Mouse (Mus musculus) kidney, postnatal 14 days (tissue): ENCODE measurements around the gene Syt14.
A peak's percentile ranks its signal among the peaks of the same experiment; 100 is the strongest.

Source experiments
- DNase-seq: peaks from one replicate; pipeline ENCODE4 v3.0.0; 2022; ENCODE audit warnings: mixed read lengths

The Syt14 gene

DNA sequence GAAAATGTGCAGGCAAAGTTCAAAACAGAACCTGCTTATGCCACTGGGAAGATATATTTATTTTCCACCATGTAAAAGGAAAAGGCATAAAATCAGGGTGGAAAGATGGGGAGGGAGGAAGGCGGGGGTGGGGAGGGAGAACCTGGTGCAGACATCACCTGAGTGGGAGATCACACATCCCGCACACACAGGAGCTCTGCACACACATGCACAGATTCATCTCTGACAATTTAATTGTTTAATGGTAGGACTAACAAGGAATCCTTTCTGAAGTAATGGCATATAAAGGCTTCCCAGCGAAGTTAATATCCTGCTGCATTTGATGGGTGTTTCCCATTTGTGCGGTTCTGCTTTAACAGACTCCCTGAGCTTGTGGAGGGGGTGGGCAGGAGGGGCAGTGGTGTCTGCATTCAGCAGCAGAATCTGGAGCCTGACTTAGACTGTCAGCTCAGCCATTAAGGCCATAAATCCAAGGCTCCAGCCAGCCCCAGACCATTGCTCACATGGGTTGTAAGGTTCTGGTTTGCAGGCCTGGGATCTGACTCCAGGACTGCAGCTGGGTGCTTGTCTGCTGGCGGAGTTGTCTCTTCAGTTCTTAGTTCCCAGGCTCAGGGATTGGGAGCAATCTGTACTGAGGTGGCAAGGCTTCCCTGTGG is 174.1 kb downstream of the Syt14 start:
- DNase-seq = no peak

DNA sequence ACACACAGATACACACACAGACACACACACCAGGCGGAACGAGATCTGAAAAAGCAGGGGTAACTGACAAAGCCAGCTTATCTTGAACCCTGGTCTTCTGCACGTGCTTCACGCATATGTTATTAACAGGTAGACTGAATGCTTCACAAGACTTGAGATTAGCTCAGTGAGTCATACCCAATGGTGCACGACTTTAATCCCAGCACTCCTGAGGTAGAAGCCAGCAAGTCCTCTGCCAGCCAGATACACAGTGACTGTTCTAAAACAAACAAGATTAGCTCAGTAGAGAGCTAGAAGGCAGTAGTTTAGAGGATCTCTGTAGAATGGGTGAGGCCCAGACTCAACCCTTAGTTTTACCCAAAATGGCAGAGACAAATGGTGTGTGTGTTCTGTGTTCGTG is 175.3 kb downstream of the Syt14 start:
- no peak for DNase-seq

DNA sequence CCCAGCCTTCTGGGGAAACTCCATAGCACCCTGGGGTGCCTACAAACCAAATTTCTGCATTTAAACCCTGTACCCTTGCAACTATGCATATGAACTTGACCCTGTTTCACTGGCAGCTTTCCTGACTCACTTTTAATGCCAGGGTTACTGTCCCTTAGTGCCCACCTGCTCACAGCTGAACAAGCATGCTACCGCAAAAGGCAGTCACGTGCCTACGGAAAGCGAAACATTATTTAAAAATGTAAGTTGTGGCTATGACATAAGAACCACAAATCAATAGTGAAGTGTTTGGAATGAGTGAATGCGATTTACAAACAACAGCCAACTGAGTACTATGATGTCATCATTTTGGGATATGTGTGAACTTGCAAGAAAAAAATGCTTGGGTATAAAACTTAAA is 178.0 kb downstream of the Syt14 start:
- no peak for DNase-seq

DNA sequence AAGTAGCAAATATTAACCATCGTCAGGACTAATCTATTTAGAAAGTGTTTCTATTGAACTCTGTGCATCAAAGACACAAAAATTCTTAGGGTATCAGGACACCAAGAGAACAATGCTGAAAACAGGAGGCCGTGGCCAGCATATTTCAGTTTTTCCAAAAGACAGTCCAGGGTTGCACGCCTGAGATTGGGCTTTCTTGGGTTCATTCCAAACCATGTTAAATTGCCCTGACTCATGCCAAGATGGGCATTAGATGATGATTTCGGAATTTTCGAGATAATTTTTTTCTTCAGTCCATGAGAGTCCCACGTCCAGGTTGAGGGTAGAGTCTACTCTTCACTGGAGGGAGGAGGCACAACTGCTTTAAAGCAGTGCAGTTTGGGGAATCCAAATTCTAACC is 178.6 kb downstream of the Syt14 start:
- no peak for DNase-seq

DNA sequence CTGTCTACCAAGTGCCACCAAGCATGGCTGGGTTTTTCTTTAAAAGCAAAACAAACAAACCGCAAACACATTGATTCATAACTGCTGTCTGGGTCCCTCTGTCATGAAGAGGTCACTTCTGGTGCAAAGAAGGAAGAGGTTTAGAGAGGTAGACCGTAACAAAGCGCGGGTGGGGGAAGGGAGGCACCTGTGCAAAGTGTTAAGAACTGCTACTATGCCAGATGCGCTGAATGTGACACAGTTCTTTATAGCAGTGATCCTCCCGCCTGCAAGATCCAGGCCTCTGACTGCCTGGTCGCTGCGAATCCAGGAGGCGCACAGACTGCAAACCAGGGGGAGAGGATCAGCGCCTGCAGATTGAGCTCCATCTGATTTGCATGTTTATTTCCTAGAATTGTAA is 179.2 kb downstream of the Syt14 start:
- DNase-seq = no peak

DNA sequence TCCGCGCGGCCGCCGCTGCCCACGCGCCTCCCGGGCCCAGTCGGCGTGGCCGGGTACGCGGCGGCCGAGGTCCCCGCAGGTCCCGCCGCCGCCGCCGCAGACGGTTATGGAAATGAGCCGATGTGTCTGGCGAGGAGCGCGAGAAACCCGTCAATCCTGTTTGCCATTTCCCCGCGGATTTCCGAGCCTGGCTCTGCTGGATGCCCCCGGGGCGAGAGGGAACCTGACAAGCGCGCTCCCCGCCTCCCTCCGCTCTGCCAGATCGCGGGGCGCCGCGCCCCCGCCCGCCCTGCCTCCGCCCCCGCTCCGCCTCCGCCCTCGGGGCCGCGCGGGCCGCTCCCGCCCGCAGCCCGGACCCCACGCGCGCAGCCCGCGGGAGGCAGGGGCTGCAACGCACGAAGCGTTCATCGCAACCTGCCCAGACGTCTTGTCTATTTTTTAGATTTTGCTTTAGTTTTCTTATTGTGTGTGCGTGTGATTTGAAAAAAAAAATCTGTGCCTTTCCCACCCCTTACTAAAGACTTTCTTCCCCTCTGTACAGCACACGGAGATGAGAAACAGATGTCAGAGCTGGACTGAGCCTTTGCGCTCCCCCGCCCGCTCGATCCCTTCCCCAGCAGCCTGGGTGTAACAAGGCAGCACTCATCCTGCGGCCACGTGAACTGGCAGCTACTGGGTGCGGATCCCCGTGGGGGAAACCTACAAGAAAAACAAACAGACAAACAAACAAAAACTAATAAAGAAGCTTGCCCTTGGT is 179.9 kb downstream of the Syt14 start, which contains the start of gene Sertad4:
Gene Sertad4 (minus strand): TSS at position 283 of the 757 bp plus-strand sequence.
- DNase-seq = peak; percentile 81

DNA sequence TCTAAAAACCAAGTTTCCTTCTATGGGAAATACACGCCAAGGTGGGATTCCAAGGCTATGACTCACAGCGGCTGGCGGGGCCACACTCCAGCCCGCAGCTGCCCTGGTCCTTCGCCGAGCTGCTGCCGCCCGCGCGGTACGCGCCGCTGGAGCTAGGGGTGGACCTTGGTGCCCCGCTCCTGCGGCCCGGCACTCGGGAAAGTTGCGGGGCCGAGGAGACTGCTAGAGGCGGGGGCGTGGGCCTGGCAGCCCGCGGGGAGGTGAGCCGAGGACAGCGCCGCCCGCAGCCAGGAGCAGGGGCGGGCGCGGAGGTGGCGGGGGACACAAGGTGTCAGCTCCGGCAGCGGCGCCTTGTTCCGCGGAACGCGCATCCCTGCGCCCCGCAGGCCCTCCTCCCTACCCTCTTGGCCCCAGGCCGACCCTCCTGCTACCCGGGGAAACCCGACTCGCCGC is 180.7 kb downstream of the Syt14 start:
- DNase-seq = peak; percentile 58

DNA sequence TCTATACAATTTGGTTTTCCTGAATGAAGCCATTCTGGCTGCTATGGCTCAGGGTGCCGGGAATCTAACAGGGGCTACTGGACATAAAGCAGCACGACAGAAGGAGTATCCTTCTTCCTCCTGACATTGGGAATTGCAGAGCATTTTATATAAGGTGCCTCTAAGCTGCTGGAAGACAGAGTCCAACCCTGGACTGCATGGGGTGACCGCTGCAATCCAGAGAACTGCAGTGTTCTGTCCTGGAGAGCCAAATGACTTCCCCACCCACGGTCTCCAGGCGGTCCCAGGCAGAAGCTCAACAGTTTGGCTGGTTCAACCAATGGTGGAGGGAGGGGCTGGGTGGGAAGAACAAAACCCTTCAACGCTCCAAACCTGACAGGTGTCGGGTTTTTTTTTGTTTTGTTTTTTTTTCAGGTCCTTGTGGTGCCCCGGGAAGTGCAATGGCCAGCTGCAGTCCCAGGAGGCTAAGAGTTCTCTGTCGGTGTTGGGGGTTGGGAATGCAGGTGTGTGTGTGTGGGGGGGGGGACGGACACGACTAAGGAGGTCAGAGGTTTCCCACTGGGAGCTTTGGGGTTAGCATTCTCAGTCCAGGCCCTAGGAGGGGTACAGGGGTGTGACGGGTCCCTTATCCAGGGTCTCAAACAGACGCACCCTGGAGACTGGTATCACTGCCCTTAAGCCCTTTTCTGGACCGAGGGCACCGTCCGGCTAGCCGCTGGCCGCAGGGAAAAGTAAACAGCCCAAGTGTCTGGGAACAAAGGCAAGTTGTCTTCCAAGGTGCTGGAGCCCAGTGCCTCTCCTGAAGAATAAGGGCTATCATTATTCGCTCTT is 181.4 kb downstream of the Syt14 start:
- no peak for DNase-seq

DNA sequence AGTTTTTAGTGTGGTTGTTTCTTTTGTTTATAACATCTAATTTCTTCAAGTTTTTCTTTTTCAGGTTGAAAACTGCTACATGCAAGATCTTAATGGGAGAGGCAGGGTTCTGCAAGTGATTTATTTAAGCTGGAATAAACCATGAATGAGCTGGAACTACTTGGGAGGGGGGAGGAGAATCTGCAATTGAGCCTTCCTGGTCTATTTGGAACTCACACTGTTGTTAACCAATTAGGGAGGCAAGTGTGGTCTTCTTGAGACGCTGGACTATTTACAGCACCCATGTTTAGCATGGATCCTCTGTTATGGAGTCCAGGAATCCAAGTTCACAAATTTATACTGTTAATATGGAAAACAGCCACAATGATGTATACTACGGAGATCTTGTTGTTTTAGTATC is 182.1 kb downstream of the Syt14 start:
- no peak for DNase-seq

DNA sequence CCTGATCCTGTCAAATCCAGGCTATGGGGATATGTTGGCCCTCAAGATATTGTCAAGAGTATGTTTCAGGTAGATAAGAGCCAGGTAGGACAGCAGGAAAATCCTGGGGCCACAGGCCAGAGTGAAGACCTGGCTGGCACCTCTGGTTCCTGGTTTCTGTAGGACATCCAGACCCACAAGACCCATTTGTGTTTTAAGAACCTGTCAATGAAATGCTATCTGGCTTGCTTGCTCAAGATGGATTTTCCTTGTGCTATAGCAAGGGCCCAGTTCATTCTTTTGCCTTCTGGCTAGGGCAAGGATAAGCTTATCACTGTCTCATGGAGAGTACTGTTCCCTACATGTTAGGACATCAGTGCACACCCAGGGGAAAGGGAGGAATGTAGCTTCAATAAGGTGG is 183.5 kb downstream of the Syt14 start:
- DNase-seq = no peak

DNA sequence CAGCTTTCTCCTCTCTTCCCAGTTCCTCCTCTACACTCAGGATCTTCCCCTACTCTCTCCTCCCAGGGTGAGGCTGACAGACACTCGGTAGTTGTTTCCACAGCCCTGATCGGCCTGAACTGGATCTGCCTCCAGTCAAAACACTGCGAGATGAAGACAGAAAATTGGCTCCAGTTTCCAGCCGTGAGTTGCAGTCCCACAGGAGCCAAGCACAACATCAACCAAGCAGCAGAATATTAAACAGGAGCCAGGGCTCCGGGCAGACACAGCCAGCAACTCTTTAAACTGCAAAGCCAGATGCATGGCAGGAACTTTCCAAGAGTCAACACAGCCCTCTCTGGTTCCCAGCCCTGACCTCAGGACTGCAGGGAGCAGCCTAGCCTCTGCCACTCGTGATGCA is 183.9 kb downstream of the Syt14 start:
- DNase-seq = peak; percentile 57

DNA sequence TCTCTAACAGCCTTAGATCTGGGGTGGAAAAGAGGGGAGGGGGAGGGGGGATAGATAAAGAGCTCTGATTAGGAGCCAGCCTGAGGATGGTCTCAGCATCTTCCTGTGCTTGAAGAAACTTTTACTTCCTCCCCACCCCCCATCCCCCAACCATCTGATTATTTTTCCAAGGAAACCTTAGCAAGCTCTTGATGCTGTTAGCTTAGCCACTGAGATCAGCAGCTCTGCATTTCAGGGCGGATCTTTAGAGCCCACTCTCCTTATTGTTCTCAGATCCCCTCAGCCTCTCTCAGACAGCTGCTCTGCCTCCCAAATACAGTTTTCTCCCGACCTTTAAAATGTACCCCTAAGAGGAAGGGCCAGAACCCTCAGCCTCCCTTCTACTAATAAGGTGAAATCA is 184.4 kb downstream of the Syt14 start:
- DNase-seq = no peak

DNA sequence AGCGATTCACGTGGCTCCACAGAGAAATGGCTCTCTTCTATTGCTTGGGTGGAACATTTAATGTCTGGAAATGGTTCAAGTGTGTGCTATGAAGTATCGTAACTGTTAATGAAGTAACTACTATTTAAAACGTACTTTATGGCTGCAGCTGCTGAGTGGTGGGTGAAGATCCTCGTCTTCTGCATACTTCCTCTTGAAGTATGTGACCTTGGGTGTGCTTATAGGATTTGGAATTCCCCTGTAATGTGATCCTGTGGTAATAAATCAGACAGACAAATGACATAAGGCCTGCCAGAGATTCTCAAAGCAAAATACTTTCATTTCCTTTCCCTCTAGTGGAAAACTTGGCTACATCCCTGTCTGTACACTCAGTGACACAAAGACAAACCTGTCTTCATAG is 186.0 kb downstream of the Syt14 start:
- no peak for DNase-seq

DNA sequence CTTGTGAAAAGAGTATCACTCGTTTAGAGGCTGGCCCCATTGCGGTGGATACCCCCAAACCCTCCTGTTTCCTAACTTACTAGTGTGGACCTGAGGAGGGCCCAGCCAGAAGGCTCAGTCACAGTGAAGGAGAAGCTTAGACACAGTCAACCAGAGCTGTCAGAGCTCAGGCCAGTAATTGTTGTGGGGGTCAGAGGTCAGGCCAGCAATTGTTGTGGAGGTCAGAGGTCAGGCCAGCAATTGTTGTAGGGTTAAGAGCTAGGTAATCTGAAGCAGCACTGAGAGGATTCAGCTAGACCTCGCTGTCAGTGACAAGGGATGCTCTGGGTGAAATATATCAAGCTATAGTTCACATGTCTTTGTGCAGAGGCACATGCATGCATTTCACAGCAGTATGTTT is 188.3 kb downstream of the Syt14 start:
- DNase-seq = no peak
